Mouse (Mus musculus): Measurements from ENCODE around the gene Mea1. TPM values are rescaled to one million over a fixed set of nuclear protein-coding genes. Genes with fewer than 3 reads are reported as not detected.

Gene Mea1
- polyA plus RNA-seq, 1 experiment from 2014 or later = 353 TPM

- Histone ChIP-seq H3K27ac (ENCODE audit: low read depth, low read length) (no peak overlapping the region), H3K36me3 (ENCODE audit: control insufficient read depth, insufficient read depth, low read length) (peaks cover 9% of the 10 kb centered on the region), H3K9ac (ENCODE audit: low read depth, low read length) (no peak overlapping the region), H3K27me3 (replicated peaks; ENCODE audit: control insufficient read depth, insufficient read depth, low read length) (no peaks in the 10 kb centered on the region), H3K4me3 (ENCODE audit: low read length) (no peak overlapping the region), H3K9me3 (ENCODE audit: control insufficient read depth, low read length) (no peaks in the 10 kb centered on the region), H3K4me2 (ENCODE audit: low read length) (no peak overlapping the region), H3K4me1 (ENCODE audit: control insufficient read depth, insufficient read depth, low read depth, low read length) (no peaks in the 10 kb centered on the region)
- 91% methylated on average over 11 of the region's 11 CpGs for WGBS
- no peak for ATAC-seq
Measured at GRCm38 (mm10) chr17:46727271-46727670, 48.7 kb downstream of the Mea1 start.

GRCm38 (mm10) chr17:46728021-46728420, 49.4 kb downstream of the Mea1 start:
- Histone ChIP-seq H3K4me1 (ENCODE audit: control insufficient read depth, insufficient read depth, low read depth, low read length) (no peaks in the 10 kb centered on the region), H3K9ac (ENCODE audit: low read depth, low read length) (no peak overlapping the region), H3K9me3 (ENCODE audit: control insufficient read depth, low read length) (no peaks in the 10 kb centered on the region), H3K27ac (ENCODE audit: low read depth, low read length) (no peak overlapping the region), H3K4me3 (ENCODE audit: low read length) (no peak overlapping the region), H3K36me3 (ENCODE audit: control insufficient read depth, insufficient read depth, low read length) (peaks cover 7% of the 10 kb centered on the region; the same call in 1 of the 2 replicates), H3K4me2 (ENCODE audit: low read length) (no peak overlapping the region), H3K27me3 (replicated peaks; ENCODE audit: control insufficient read depth, insufficient read depth, low read length) (no peaks in the 10 kb centered on the region)
- 47% methylated on average over 6 of the region's 6 CpGs for WGBS
- ATAC-seq = no peak

- Histone ChIP-seq H3K9ac (ENCODE audit: low read depth, low read length) (no peak overlapping the region), H3K4me3 (ENCODE audit: low read length) (no peak overlapping the region), H3K27me3 (replicated peaks; ENCODE audit: control insufficient read depth, insufficient read depth, low read length) (no peaks in the 10 kb centered on the region), H3K27ac (ENCODE audit: low read depth, low read length) (no peak overlapping the region), H3K4me1 (ENCODE audit: control insufficient read depth, insufficient read depth, low read depth, low read length) (no peaks in the 10 kb centered on the region), H3K36me3 (ENCODE audit: control insufficient read depth, insufficient read depth, low read length) (peaks cover 7% of the 10 kb centered on the region; the same call in 1 of the 2 replicates), H3K4me2 (ENCODE audit: low read length) (no peak overlapping the region), H3K9me3 (ENCODE audit: control insufficient read depth, low read length) (no peaks in the 10 kb centered on the region)
- ATAC-seq = no peak
- 55% methylated on average over 11 of the region's 11 CpGs for WGBS
Measured at GRCm38 (mm10) chr17:46728496-46728895, 49.9 kb downstream of the Mea1 start.

GRCm38 (mm10) chr17:46728904-46729318, 50.3 kb downstream of the Mea1 start, which contains the start of gene Gnmt:
TSS of gene Gnmt (minus strand) at chr17:46729168.
- Histone ChIP-seq H3K9ac (ENCODE audit: low read depth, low read length) (no peak within 1 kb of the TSS), H3K9me3 (ENCODE audit: control insufficient read depth, low read length) (no peaks in the 10 kb centered on the region), H3K27me3 (replicated peaks; ENCODE audit: control insufficient read depth, insufficient read depth, low read length) (no peaks in the 10 kb centered on the region), H3K27ac (ENCODE audit: low read depth, low read length) (no peak within 1 kb of the TSS), H3K36me3 (ENCODE audit: control insufficient read depth, insufficient read depth, low read length) (peaks cover 7% of the 10 kb centered on the region; the same call in 1 of the 2 replicates), H3K4me2 (ENCODE audit: low read length) (peak within 1 kb of the TSS; percentile 25; the same call in 1 of the 2 replicates), H3K4me3 (ENCODE audit: low read length) (no peak within 1 kb of the TSS), H3K4me1 (ENCODE audit: control insufficient read depth, insufficient read depth, low read depth, low read length) (no peaks in the 10 kb centered on the region)
- 26% methylated on average over 24 of the region's 24 CpGs for WGBS
- peak; percentile 25; the same call in 1 of the 2 replicates for ATAC-seq

Other genes with a start within 250 kb of the Mea1 start
- 3.3 and 3.6 TPM in 2 replicates for gene Crip3, start 249.9 kb upstream of the Mea1 start, polyA plus RNA-seq (2015; fragmentation: Nextera tagmentation; extraction: Ambion mirVana)
- not detected in 2 replicates for gene Slc22a7, start 240.3 kb upstream of the Mea1 start, polyA plus RNA-seq (2015; fragmentation: Nextera tagmentation; extraction: Ambion mirVana)
- gene Ttbk1, start 191.1 kb upstream of the Mea1 start, polyA plus RNA-seq (2015; fragmentation: Nextera tagmentation; extraction: Ambion mirVana) = 5.1 and 5.5 TPM in 2 replicates
- gene Dnph1, start 182.1 kb upstream of the Mea1 start, polyA plus RNA-seq (2015; fragmentation: Nextera tagmentation; extraction: Ambion mirVana) = 18.7 and 19.0 TPM in 2 replicates
- gene Cul9, start 132.4 kb upstream of the Mea1 start, polyA plus RNA-seq (2015; fragmentation: Nextera tagmentation; extraction: Ambion mirVana) = 19.7 and 25.1 TPM in 2 replicates
- 3.5 and 3.6 TPM in 2 replicates for gene Srf, start 122.6 kb upstream of the Mea1 start, polyA plus RNA-seq (2015; fragmentation: Nextera tagmentation; extraction: Ambion mirVana)
- gene Ptk7, start 49.3 kb upstream of the Mea1 start, polyA plus RNA-seq (2015; fragmentation: Nextera tagmentation; extraction: Ambion mirVana) = 25.9 and 36.1 TPM in 2 replicates
- gene Klc4, start 32.8 kb upstream of the Mea1 start, polyA plus RNA-seq (2015; fragmentation: Nextera tagmentation; extraction: Ambion mirVana) = 32.3 and 34.1 TPM in 2 replicates
- gene Mrpl2, start 32.6 kb upstream of the Mea1 start, polyA plus RNA-seq (2015; fragmentation: Nextera tagmentation; extraction: Ambion mirVana) = 64.5 and 73.7 TPM in 2 replicates
- gene Cul7, start 28.5 kb upstream of the Mea1 start, polyA plus RNA-seq (2015; fragmentation: Nextera tagmentation; extraction: Ambion mirVana) = 39.9 and 45.4 TPM in 2 replicates
- gene Rrp36, start 4.4 kb upstream of the Mea1 start, polyA plus RNA-seq (2015; fragmentation: Nextera tagmentation; extraction: Ambion mirVana) = 51.4 and 54.8 TPM in 2 replicates
- 176 and 179 TPM in 2 replicates for gene Klhdc3, start 2.1 kb downstream of the Mea1 start, polyA plus RNA-seq (2015; fragmentation: Nextera tagmentation; extraction: Ambion mirVana)
- 102 and 112 TPM in 2 replicates for gene Ppp2r5d, start 26.3 kb downstream of the Mea1 start, polyA plus RNA-seq (2015; fragmentation: Nextera tagmentation; extraction: Ambion mirVana)
- 23.0 and 25.7 TPM in 2 replicates for gene Pex6, start 32.7 kb downstream of the Mea1 start, polyA plus RNA-seq (2015; fragmentation: Nextera tagmentation; extraction: Ambion mirVana)
- 1.1 and 1.7 TPM in 2 replicates for gene Gnmt, start 50.4 kb downstream of the Mea1 start, polyA plus RNA-seq (2015; fragmentation: Nextera tagmentation; extraction: Ambion mirVana)
- gene Cnpy3, start 73.4 kb downstream of the Mea1 start, polyA plus RNA-seq (2015; fragmentation: Nextera tagmentation; extraction: Ambion mirVana) = 71.4 and 78.0 TPM in 2 replicates
- 0.16 TPM in 1 of 2 replicates, not detected in the other for gene Ptcra, start 84.9 kb downstream of the Mea1 start, polyA plus RNA-seq (2015; fragmentation: Nextera tagmentation; extraction: Ambion mirVana)
- gene 2310039H08Rik, start 93.8 kb downstream of the Mea1 start, polyA plus RNA-seq (2015; fragmentation: Nextera tagmentation; extraction: Ambion mirVana) = 49.8 and 57.2 TPM in 2 replicates
- gene Rpl7l1, start 103.9 kb downstream of the Mea1 start, polyA plus RNA-seq (2015; fragmentation: Nextera tagmentation; extraction: Ambion mirVana) = 75.5 and 80.4 TPM in 2 replicates
- gene Bicral, start 179.7 kb downstream of the Mea1 start, polyA plus RNA-seq (2015; fragmentation: Nextera tagmentation; extraction: Ambion mirVana) = 6.0 and 6.2 TPM in 2 replicates
- gene Tbcc, start 211.9 kb downstream of the Mea1 start, polyA plus RNA-seq (2015; fragmentation: Nextera tagmentation; extraction: Ambion mirVana) = 52.6 and 53.6 TPM in 2 replicates
- not detected in 2 replicates for gene Prph2, start 231.7 kb downstream of the Mea1 start, polyA plus RNA-seq (2015; fragmentation: Nextera tagmentation; extraction: Ambion mirVana)